9 mouse cellular contexts compared by ENCODE assay signal in the genomic region with DNA sequence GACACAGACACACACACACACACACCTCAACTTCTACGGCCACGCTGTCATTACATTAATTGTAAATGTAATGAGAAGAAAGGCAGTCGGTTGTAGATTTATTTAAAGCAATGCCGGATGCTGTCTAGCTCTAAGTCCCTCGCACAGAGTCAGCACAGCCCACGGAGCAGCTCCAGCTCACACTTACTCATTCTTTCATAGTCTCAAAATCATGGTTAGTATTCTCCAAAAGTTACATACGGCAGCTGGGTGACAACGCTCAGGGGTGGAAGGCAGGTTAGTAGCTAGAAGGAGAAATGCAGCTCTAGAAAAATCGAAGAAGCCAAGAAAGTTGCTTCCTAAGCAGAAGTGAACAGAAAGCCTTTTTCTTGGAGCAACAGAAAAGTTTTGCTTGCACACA.
DNase-seq lines count a peak whose midpoint lies in the region; ATAC-seq lines count a peak whose summit lies in the region.
"Had no signal": no experiment of that assay in that cellular context is flagged by ENCODE, and none has a peak within 500 bp of the region (broad histone marks: within the 10 kb centered on the region; RNA-seq: fewer than 3 reads in every experiment).

No protein-coding gene starts in this region.

- peaks cover 64% of the 10 kb centered on the region for H3K4me1 ChIP-seq in kidney, embryonic 15.5 days
- H3K4me1 ChIP-seq in forebrain, embryonic 16.5 days (replicated peaks; ENCODE audit: control insufficient read depth, insufficient read depth, low read length), result peaks cover 32% of the 10 kb centered on the region
- H3K4me1 ChIP-seq in midbrain, embryonic 13.5 days (replicated peaks), result peaks cover 60% of the 10 kb centered on the region

- intact Hi-C loops in gastrocnemius, postnatal 36 days (cut with DNase I), result no loop called here

- H3K27me3 ChIP-seq in kidney, embryonic 15.5 days, result no peaks in the 10 kb centered on the region
- H3K27me3 ChIP-seq in forebrain, embryonic 16.5 days (replicated peaks; ENCODE audit: control insufficient read depth, insufficient read depth, low read length), result no peaks in the 10 kb centered on the region; the same call in 1 of the 2 replicates
- H3K27me3 ChIP-seq in midbrain, embryonic 13.5 days, result no peaks in the 10 kb centered on the region

- no peak for ATAC-seq in kidney, embryonic 15.5 days (replicated peaks; ENCODE audit: low FRiP score)
- ATAC-seq in forebrain, embryonic 16.5 days, result no peak
- no peak for ATAC-seq in midbrain, embryonic 13.5 days

- H3K9me3 ChIP-seq in kidney, embryonic 15.5 days (replicated peaks), result no peaks in the 10 kb centered on the region
- H3K9me3 ChIP-seq in forebrain, embryonic 16.5 days (ENCODE audit: control insufficient read depth, low read length), result no peaks in the 10 kb centered on the region
- no peaks in the 10 kb centered on the region for H3K9me3 ChIP-seq in midbrain, embryonic 13.5 days

- no peak for DNase-seq in kidney, postnatal 4 days
- DNase-seq in brain, adult 2 months (ENCODE audit: low read depth, low spot score), result peak; percentile 82
- DNase-seq in gastrocnemius, postnatal 36 days, result no peak
- no peak for DNase-seq in T-cell, adult 2 months (ENCODE audit: low spot score)
- DNase-seq in ovary, postnatal 36 days (ENCODE audit: low spot score), result no peak

- peak overlapping the region; percentile 25 for H3K9ac ChIP-seq in kidney, embryonic 15.5 days
- H3K9ac ChIP-seq in forebrain, embryonic 16.5 days (replicated peaks; ENCODE audit: low read depth, low read length), result no peak overlapping the region
- H3K9ac ChIP-seq in midbrain, embryonic 13.5 days (replicated peaks), result peak overlapping the region; percentile 51
- H3K9ac ChIP-seq: liver, embryonic 14.5 days had no signal

- H3K36me3 ChIP-seq in kidney, embryonic 15.5 days, result no peaks in the 10 kb centered on the region
- H3K36me3 ChIP-seq in forebrain, embryonic 16.5 days (ENCODE audit: control insufficient read depth, insufficient read depth), result no peaks in the 10 kb centered on the region
- no peaks in the 10 kb centered on the region for H3K36me3 ChIP-seq in midbrain, embryonic 13.5 days

- H3K4me2 ChIP-seq in kidney, embryonic 15.5 days, result peak overlapping the region; percentile 57
- peak overlapping the region; percentile 42 for H3K4me2 ChIP-seq in forebrain, embryonic 16.5 days (ENCODE audit: low read length)
- peak overlapping the region; percentile 52 for H3K4me2 ChIP-seq in midbrain, embryonic 13.5 days (replicated peaks)

- H3K27ac ChIP-seq in kidney, embryonic 15.5 days, result peak overlapping the region; percentile 89
- no peak overlapping the region for H3K27ac ChIP-seq in forebrain, embryonic 16.5 days (ENCODE audit: low read length)
- H3K27ac ChIP-seq in midbrain, embryonic 13.5 days, result peak overlapping the region; percentile 74
- H3K27ac ChIP-seq: liver, embryonic 14.5 days had no signal

- H3K4me3 ChIP-seq in kidney, embryonic 15.5 days (replicated peaks), result peak overlapping the region; percentile 32
- H3K4me3 ChIP-seq in forebrain, embryonic 16.5 days (replicated peaks; ENCODE audit: low read length), result 0 out of 2 replicates have a peak overlapping the region, but pooled peaks have one; percentile 4
- peak overlapping the region; percentile 33 for H3K4me3 ChIP-seq in midbrain, embryonic 13.5 days (replicated peaks)

- 47% methylated on average over 9 of the region's 9 CpGs for WGBS in kidney, embryonic 15.5 days
- WGBS in forebrain, embryonic 16.5 days, result 44% methylated on average over 9 of the region's 9 CpGs
- WGBS in midbrain, embryonic 13.5 days, result 46% methylated on average over 9 of the region's 9 CpGs
